Mouse (Mus musculus) lung, postnatal 0 days (tissue): ENCODE measurements at regions not wholly inside any gene's neighbourhood (a gene's known extent, or its start where the extent isn't known, plus 50 kb on each side); places are given as distances from the start of the nearest gene placed in this dataset.

Experiments
- CTCF ChIP-seq: IDR thresholded peaks from 2 replicates; pipeline ENCODE4 v1.5.1; 2016; ENCODE audit warnings: antibody characterized with exemption, mild to moderate bottlenecking
- EP300 ChIP-seq: IDR thresholded peaks from 2 replicates; pipeline ENCODE4 v1.6.1; 2016; ENCODE audit warnings: antibody characterized with exemption, mild to moderate bottlenecking, control low read depth

DNA sequence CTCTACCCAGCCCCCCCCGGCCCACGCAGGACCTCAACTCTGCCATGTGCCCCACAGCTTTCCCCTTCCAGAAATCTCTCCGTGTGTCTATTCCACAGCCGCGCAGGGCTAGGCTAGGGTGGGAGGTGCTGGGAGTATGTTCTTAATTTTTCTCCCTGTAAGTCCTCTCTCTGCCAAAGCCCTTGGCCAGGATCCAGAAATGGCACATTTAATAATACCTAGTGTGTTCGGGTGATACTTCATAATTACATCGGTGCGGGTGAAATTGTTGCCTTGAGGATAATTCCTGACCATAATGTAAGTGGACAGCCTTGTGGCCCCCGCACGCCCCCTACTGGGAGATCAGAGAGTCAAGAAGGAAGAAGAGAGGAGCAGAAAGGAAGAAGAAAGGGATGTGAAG lies 1093.5 kb downstream of the Mrps31 start:
- TF ChIP-seq CTCF (peak; percentile 78), EP300 (no peak)
